Mouse (Mus musculus) brown adipose tissue, adult 24 weeks (tissue): ENCODE measurements around the gene Rps12. TPM values are rescaled to one million over a fixed set of nuclear protein-coding genes. Genes with fewer than 3 reads are reported as not detected.
"Not testable (repeated sequence)": the region's sequence is repeated elsewhere in the genome, so short reads cannot be mapped to it uniquely, and the experiment has no call there.

Source experiments
- H3K27ac ChIP-seq: fragments of 200-500 bp; replicated peaks from 2 replicates; pipeline ENCODE4 v1.5.1; 2012; ENCODE audit warnings: low read depth, mild to moderate bottlenecking, low read length
- H3K4me1 ChIP-seq: fragments of 200-500 bp; 2 replicates; pipeline ENCODE4 v1.6.1; 2012; ENCODE audit warnings: low read length, mixed read lengths; ENCODE audit not compliant: control insufficient read depth, insufficient read depth, insufficient read length
- H3K4me3 ChIP-seq: fragments of 200-500 bp; 2 replicates; pipeline ENCODE4 v1.5.1; 2012; ENCODE audit warnings: low read depth, mild to moderate bottlenecking, low read length, moderate library complexity; ENCODE audit not compliant: insufficient read depth
- polyA plus RNA-seq: library from polyadenylated mRNA; stranded (reverse); fragments of >200 nt; gene quantifications from 2 replicates; pipeline ENCODE4 v1.2.4, GENCODE M21; 2012; ENCODE audit not compliant: missing spikeins, insufficient read depth, insufficient read length

Gene Rps12
- polyA plus RNA-seq, 1 experiment, result 65.8 TPM

GRCm38 (mm10) chr10:23796551-23797503 lies 9.8 kb upstream of the Rps12 start, which contains the start of gene Slc18b1:
TSS of gene Slc18b1 (plus strand) at chr10:23796986.
- Histone ChIP-seq H3K27ac (peak within 1 kb of the TSS; percentile 72), H3K4me3 (peak within 1 kb of the TSS; percentile 92), H3K4me1 (no peaks in the 10 kb centered on the region)

- Histone ChIP-seq H3K27ac (peak overlapping the region; percentile 66), H3K4me3 (peak overlapping the region; percentile 92), H3K4me1 (no peaks in the 10 kb centered on the region)
These were observed 8.9 kb upstream of the Rps12 start for GRCm38 (mm10) chr10:23795871-23796520.

- H3K4me3 ChIP-seq, result peak overlapping the region; percentile 79
- no peaks in the 10 kb centered on the region; the same call in 1 of the 2 replicates for H3K4me1 ChIP-seq
- H3K27ac ChIP-seq, result peak overlapping the region; percentile 95
These were observed 1.1 kb upstream of the Rps12 start for GRCm38 (mm10) chr10:23788056-23788600.

- Histone ChIP-seq H3K27ac (peak overlapping the region; percentile 61), H3K4me3 (peak overlapping the region; percentile 80)
- not testable (repeated sequence) for H3K4me1 ChIP-seq
These were observed 440 bp downstream of the Rps12 start for GRCm38 (mm10) chr10:23786631-23787038.

GRCm38 (mm10) chr10:23786040-23786439 lies 1.0 kb downstream of the Rps12 start:
- Histone ChIP-seq H3K4me3 (peak overlapping the region; percentile 80), H3K27ac (peak overlapping the region; percentile 61; the same call in 1 of the 2 replicates)

GRCm38 (mm10) chr10:23785599-23785998 lies 1.5 kb downstream of the Rps12 start:
- not testable (repeated sequence) for H3K27ac ChIP-seq, H3K4me1 ChIP-seq
- peak overlapping the region; percentile 40; the same call in 1 of the 2 replicates for H3K4me3 ChIP-seq

More at GRCm38 (mm10) chr10:23786040-23786439, 1.0 kb downstream of the Rps12 start:
- H3K4me1 ChIP-seq, result no peaks in the 10 kb centered on the region; the same call in 1 of the 2 replicates

GRCm38 (mm10) chr10:23784121-23784520 lies 3.0 kb downstream of the Rps12 start:
- H3K4me1 ChIP-seq, result no peaks in the 10 kb centered on the region; the same call in 1 of the 2 replicates
- H3K4me3 ChIP-seq, result no peak overlapping the region
- no peak overlapping the region for H3K27ac ChIP-seq

- Histone ChIP-seq H3K27ac (no peak overlapping the region), H3K4me1 (no peaks in the 10 kb centered on the region; the same call in 1 of the 2 replicates), H3K4me3 (no peak overlapping the region)
These were observed 3.6 kb downstream of the Rps12 start for GRCm38 (mm10) chr10:23783493-23783884.

GRCm38 (mm10) chr10:23782855-23783492 lies 4.1 kb downstream of the Rps12 start:
- Histone ChIP-seq H3K4me3 (no peak overlapping the region), H3K27ac (no peak overlapping the region), H3K4me1 (no peaks in the 10 kb centered on the region; the same call in 1 of the 2 replicates)

- no peak overlapping the region for H3K27ac ChIP-seq
- no peaks in the 10 kb centered on the region; the same call in 1 of the 2 replicates for H3K4me1 ChIP-seq
- H3K4me3 ChIP-seq, result no peak overlapping the region
These were observed 5.0 kb downstream of the Rps12 start for GRCm38 (mm10) chr10:23781760-23782735.

GRCm38 (mm10) chr10:23780539-23781275 lies 6.4 kb downstream of the Rps12 start:
- H3K4me3 ChIP-seq, result no peak overlapping the region
- no peak overlapping the region for H3K27ac ChIP-seq
- no peaks in the 10 kb centered on the region; the same call in 1 of the 2 replicates for H3K4me1 ChIP-seq

GRCm38 (mm10) chr10:23777288-23777945 lies 9.7 kb downstream of the Rps12 start:
- no peak overlapping the region for H3K4me3 ChIP-seq
- H3K27ac ChIP-seq, result no peak overlapping the region
- H3K4me1 ChIP-seq, result no peaks in the 10 kb centered on the region

- Histone ChIP-seq H3K27ac (no peak overlapping the region), H3K4me3 (no peak overlapping the region), H3K4me1 (no peaks in the 10 kb centered on the region)
These were observed 32.9 kb downstream of the Rps12 start for GRCm38 (mm10) chr10:23754166-23754565.
